Mouse (Mus musculus): ENCODE results near the gene Fyn.

Gene Fyn

DNA sequence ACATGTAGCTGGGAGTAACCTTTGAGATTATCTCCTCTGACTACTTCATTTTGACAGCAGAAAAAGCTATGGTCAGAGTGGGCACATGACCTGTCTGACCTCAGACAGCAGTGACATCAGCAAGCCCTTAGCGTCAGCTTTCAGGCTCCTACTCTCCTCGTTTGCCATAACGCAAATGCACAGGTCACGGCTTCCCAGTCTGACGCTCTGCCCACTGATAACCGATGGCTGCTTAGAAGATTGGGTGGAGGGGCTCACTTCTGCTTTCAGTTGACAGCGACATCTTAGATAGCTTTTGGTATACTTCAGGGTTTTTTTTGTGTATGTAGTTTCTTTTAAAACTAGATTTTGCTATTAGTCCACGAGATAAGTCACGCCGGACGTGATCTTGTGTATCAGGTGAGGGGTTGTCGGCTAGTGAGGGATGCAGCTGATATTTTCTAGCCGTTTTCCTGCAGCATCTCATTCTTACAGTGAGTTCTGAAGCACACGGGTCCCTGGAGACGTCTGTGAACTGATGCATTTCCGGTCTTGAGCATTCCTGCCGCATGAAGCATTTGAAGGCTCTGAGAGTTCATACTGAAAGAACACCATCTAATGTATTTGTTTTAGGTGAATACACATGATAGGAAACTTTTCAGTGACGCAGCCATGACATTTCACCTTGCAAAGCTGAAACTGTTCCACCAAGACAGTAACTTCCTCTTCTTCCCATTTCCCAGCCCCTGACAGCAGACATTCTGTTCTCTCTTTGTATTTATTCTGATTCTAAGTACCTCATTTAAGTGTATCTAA lies 44.4 kb downstream of the Fyn start:
- DNase-seq (ENCODE audit: low spot score): no peak

DNA sequence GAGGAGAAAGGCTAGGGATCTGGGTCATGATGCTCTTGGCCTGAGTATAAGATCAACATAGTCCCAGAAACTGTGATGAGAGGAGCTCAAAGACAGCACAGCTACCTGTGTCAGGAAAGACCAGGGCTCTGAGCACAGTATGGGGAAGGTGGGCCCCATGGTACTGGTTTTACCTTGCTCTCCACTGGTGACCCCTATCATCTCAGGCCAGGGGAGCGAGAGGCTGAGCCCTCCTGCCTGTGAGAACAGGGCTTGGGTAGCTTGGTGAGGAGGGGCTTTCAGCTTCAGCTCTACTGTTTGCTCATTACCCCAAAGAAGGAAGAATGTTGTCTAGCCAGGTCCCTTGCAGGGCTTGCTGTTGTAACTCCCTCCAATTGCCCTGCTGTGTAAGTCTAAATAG lies 45.4 kb downstream of the Fyn start:
- no peak for DNase-seq (ENCODE audit: low spot score)

DNA sequence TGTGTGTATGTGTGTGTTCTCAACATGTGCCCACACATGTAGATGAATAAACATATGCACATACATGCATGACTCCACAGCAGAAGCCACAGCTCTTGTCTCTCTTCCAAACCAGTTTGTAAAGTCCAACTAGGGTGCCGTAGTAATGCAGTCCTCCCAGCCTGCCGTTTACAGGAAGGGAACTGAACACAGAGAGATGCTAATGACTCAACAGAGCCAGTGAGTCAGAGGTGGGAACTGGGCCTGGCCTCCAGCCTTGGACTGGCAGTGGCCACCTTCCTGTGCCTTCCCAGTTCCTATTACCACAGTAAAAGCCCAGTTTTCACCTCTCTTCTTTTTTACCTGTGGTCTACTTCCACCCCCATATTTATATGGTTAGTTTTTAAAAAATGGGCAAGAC lies 46.9 kb downstream of the Fyn start:
- DNase-seq (ENCODE audit: low spot score): peak; percentile 50

DNA sequence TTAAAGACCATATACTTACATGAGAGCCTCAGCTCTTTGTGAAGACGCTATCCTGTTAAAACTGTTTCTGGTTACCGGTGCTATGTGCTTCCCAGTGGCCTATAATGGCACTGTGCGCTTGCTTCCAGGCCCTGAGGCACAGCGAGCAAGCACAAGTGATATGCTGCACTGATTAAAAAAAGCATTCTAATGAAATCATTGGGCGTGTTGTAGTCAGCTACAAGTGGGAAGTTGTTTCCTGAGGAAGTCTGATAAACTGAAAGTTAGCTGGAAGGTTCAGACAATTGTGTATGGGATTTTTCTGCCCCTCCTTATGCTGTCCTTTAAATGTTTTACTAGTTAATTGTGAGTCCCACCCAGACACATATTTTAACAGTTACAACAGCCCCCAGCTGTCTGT lies 49.0 kb downstream of the Fyn start:
- DNase-seq (ENCODE audit: low spot score): no peak

DNA sequence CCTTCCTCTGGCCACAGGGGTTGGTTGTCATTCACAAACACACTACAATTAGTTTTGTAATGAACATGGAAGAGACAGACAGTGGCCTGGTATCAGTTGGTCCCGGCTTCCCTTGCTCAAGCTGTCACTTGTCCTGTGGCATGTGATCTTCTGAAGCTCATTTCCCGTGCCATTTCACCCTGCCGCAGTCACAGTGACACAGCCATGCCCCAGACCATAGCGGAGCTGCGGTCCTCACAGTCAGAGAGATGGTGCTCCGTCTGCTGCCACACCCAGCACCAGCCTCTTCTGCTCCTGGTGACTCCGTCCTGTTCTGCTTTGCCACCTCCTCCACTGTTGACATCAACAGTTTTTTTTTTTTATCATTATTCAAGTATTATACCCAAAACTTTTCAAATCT lies 49.7 kb downstream of the Fyn start:
- DNase-seq (ENCODE audit: low spot score): no peak

DNA sequence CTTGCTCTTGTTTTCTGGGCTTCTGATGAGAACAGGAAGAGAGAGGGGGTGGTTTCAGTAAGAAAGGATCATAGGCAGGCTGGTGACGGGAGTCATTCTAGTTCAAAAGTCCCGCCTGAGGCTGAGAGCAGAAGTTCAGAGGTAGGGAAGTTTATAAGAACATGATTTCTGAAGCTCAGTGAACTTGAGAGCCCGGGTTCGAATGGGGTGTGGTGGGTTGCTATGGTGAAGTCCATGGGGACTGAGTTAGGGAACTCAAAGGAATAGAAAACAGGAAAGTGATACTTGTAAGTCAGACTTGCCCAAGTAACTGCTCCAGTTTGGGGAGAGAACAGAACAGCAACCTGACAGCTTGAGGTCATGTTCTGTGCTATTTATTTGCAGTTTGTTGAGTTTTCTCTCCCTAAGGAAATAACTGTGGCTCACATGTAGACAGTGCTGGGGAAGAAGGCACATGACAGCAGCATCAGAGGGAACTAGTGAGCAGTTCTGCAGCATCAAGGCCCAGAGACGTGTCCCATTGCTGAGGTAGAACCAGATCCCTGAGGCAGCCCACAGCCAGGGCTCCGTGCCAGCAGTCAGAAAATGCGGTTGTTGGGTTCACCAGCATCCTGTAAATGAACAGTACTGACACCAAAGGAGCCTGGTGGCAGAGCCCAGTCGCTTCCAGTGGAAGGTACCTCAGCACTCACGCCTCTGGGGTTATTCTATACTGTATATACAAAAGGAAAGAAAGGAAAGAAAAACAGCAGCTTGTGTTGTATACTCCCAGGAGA lies 52.4 kb downstream of the Fyn start:
- DNase-seq (ENCODE audit: low spot score): no peak

DNA sequence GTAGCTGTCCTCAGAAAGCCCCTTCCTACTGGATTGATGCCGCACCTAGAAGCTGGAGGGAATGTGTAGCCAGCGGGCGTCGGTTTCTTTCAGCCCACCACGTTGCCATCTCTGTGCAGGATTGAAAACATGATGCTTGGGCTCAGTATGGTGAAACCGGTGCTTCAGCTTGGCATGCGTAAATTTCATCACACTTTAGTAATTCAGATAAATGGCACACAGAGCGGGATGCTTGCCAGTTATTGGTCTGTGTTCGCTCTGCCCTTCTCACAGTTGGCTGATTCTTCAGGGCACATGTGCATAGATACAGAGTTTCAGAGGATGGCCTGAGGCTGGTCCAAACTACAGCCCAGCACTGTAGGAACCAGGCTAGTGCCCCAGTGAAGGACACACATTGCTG lies 53.1 kb downstream of the Fyn start:
- peak; percentile 64 for DNase-seq (ENCODE audit: low spot score)

DNA sequence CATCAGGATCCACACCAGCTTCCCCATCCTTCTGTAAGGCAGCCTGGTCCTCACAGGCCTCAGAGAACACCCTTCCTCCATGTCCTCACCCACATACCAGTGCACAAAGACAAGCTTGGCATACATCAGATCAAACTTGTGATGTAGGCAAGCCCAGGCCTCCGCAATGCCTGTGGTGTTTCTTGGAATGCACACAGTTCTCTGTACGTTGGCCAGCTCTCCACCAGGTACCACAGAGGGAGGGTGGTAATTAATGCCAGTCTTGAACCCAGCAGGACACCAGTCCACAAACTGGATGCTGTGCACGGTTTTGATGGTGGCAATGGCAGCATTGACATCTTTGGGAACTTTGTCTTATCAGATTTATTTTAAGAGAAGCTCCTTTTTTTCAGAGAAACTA lies 56.0 kb downstream of the Fyn start:
- no peak for DNase-seq (ENCODE audit: low spot score)

DNA sequence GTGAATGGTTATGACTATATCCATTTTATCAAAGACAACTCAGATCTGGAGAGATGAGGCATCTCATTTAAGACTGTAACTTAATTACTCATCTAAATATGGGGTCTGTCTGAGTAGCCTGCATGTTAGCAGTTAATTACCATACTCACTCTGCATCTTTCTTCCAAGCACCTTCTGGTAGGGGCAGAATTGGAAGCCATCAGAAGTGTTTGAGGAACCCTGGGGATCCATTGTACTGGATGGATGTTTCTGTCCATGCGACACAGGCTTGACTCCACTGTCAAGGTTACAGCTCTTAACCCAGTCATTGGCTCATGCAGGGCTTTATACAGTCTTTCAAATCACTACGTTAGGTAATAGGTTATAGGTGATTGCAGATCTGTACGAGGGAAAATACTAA lies 57.4 kb downstream of the Fyn start:
- DNase-seq (ENCODE audit: low spot score): no peak

DNA sequence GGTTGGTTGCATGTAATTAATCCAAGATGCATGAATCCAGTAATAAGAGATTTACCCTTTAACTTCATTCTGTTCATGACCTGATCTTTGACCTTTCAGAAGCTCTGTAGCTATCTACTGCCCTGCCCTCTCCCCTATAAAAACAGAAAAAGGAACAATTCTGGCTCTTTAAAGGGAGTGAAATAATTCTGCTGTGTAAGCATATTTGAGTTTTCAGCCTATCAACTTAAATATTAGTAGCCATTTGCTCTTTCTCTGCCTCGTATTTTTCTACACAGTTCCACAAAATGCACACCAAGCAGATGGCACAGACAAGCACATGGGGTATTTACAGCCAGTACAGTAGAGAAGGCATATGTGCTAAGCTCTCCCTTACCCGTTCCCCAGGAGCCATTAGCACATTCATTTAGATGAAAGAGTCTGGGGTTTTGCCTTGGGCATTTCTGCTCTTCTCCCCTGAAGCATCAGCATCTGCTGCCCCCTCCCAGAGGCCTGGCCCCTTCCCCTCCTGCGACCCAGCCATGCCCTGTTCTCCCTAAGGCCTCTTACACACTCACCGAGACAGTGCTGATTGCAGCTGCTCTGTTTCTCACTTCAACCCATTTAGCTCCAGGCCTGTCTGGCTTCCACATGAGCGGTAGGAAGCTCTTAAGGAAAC lies 58.3 kb downstream of the Fyn start:
- no peak for DNase-seq (ENCODE audit: low spot score)

DNA sequence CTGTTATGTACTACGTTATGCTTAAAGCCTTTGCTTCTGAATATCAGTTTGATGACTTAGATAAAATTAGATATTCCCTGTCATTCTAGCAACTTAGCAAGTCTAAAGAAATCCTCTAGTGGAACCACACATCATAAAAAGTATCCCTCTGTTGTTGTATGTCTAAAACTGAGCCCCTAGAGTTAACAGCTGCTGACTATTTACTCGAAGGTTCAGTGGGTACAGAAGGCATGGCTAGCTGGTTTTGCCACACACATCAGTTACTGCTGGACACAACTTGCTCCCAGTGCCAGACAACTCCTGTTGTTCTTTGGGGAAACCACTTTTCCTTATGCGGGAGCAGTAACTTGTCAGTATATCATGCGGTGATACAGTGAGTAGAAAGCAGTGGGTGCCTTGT lies 61.0 kb downstream of the Fyn start:
- no peak for DNase-seq (ENCODE audit: low spot score)

DNA sequence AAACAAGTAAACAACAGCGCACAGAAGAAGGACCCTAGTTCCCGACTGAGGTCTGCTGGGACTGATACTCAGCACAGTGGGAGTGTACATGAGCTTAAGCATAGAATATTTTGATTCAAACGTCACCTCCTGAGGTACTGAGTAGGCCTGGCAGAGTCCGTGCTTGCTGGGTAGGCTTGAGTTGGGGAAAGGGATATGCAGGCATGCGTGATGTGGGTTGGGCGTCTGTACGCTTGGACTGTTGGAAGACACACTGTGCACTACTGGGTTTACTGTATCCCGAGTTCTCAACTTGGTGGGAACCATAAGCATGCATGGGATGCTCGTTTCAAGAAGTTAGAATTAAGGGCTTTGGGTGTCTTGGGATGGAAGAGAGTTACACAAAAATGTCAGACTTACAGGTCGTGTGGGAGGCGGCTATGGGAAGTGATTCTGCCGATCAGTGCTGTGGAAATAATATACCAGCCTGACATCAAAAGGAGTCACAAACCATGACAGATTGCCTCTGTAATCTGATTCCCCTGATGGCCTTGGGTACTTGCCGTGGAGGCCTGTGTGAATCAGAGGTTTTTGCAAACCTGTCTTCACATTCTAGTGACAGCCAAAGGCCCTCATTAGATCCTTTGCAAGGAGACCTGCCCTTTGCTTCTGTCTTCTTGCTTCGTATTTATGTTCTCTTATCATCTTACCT lies 61.6 kb downstream of the Fyn start:
- DNase-seq (ENCODE audit: low spot score): no peak

DNA sequence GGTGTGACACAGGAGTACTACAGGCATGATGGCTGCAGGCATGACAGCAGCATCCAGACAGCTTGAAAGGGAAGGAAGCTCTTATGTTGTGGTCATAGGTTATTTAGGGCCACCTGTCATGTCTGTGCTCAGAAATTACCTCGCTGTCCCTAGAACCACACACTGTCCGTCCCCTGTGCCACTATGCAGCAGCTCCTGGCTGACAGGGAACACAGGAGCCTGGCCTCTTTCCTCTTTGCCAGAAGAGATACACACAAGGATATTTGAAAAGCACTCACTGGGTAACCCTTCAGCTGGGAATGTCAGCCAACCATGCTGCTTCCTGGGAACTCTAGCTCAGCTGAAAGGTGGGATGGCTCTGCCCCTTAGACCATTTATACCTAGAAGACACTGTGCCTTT lies 62.6 kb downstream of the Fyn start:
- DNase-seq (ENCODE audit: low spot score): no peak

DNA sequence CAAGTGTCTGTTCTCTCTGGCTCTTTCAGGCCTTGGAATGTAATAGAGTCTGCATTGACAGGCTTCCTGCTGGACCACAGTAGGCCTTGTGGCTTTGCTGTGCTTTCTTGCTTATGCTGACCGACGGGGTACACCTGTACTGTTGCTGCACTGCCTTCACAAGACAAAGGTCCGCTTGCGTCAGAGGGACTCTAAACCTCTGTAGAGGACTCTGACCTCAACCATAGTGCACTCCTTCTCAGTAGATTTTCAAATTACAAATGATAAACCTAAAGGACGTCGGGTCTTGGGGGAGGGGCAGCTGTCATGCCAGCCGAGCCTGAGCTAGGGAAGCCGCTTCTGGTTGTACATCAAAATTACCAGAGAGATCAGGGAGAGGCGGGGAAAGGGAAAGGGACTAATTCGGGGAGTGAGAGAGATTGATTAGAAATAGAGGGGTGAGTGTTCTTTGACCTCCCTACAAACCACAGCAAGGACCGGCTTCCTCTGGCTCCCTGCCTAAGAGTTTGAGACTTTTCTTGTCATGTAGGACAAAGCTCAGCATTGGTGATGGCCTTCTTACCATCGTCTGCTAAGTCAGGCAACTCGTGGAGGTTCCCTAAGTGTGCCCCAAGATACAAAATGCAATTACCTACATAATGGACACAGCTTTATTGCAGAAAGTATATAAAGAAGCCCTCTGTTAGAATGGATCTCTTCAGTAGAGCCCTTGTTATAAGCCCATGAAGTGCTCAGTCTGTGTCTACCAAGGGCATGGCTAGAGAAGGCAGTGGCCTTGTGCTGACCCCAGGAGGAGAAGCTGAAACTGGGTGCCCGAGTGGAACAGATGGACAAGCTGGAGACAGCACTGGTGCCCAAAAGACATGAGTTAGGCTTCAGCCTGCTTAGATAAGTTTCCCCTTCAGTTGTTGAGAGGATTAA lies 64.3 kb downstream of the Fyn start:
- no peak for DNase-seq (ENCODE audit: low spot score)

DNA sequence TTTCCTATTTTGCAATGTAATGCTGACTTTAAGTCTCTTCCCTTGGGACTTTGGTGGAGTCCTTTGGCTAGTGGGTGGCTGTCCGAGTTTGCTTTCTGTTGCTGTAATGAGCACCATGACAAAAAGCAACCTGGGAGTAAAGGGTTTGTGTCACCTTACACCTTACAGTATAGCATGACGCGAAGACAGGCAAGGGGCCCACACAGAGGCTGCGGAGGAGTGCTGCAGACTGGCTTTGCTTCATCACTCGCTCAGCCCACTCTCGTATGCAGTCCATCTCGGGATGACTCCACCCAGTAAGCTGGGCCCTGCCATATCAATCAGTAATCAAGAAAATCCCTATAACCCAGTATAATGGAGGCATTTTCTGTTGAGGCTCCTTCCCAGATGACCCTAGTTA lies 65.2 kb downstream of the Fyn start:
- DNase-seq (ENCODE audit: low spot score): no peak

DNA sequence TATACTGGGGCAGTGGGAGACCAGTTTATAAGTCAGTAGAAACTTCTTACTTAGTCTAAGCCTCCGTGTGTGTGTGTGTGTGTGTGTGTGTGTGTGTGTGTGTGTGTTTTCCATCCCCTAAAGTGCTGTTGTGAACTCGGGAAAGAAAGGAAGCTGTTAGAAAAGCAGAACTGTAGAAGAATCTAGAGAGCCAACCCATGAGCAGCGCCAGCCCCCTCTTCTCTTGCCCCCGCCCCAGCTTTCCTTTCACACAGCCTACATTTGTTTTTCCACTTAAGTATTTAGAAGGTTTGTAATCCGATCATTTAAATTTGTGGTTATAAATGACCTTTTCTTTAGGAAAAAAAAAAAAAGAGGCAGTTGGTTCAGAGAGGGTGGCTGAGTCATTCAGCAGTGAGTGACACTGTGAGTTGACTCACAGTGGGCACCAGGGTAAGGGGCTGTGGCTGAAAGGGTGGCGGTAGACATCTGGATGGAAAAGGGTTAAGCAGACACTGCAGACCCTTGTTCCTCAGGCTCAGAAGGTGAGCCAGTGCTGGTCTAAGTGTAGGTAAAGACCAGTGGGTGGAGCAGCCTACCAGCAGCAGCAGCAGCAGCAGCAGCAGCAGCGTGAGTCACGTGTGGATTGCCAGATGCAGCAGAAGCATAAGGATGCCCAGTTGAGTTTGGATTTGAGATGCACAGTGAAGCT lies 66.2 kb downstream of the Fyn start:
- DNase-seq (ENCODE audit: low spot score): no peak

DNA sequence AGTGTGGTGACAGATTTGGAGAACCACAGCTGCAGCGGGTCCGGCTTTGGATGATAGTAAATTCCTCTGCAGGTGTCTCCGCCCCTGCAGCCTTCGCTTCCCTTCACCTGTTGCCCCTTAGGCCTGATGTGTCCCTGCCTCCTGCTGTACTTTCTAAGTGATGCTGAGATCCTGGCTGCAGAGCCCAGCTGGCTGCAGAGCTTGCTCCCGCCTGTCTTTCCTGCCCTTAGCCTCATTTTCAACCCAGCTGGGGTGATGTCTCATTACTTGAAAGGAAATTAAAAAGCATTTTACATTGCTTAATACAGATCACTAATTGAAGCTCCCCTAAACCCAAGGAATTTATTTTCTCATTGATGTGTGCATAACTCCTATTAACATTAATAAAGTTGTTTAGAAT lies 70.2 kb downstream of the Fyn start:
- no peak for DNase-seq (ENCODE audit: low spot score)

DNA sequence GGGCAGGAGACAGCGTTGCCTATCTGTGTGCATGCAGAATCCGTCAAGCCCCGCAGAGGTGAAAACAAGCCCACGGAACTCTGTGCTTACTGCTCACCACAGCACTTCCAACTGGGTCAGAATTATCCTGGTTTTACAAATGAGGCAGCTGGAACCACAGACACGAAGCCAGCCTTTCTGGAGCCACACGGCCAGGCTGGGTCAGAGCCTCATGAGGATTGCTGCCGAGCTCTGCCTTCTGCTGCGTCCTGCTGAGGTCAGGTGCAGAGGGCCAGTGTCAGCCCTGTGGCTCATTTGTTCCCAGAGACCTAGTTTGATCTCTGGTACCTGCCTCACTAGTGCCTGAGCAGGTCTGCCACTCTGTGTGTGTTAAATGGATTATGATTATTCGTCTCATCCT lies 71.9 kb downstream of the Fyn start:
- DNase-seq (ENCODE audit: low spot score): no peak

DNA sequence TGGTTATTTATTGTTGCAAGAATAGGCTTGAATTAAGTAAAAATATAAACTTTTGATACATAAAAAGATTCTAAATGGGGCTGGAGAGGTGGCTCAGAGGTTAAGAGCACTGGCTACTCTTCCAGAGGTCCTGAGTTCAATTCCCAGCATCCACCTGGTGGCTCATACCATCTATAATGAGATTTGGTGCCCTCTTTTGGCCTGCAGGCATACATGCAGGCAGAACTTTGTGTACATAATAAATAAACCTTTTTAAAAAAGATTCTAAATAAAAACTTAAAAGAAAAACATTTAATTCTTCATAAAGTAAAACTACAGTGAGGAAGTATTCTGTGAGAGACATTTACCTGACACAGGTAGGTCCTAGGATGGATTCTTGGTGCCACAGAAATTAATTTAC lies 73.0 kb downstream of the Fyn start:
- DNase-seq (ENCODE audit: low spot score): no peak

DNA sequence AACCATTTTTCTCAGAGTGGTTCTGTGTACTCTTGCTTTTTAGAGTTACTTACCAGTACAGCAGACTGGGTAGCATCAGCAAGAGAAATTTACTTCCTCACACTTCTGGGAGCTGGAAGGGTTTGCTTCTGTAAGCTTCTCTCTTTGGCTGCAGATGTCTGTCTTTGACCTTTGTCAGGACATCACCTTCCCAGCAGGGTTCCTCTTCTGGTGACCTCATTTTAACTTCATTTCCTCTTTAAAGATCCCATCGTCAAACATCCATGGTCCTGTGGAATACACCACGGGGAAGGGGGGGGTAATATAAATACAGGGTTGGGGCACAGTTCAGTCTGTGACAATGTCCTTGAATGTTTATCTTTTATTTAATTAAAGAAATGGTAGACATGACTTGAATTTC lies 74.5 kb downstream of the Fyn start:
- DNase-seq (ENCODE audit: low spot score): no peak

DNA sequence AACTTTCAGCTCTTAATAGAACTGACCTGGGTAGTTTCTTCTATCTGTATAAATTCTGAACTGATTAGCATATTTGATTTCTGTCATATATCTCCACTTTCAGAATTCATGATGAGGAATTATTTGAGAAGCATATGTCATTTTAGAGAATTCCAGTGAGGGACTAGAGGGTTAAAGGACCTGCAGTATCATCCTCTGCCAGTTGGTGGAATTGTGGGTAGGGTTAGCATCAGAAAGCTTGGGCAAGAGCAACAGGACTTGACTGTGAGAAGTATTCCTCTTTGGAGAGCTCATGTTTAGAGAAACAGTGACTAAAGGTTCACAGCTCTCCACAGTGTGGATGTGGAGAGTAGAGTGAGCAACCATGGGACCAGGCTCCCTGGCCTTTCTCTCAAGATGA lies 75.3 kb downstream of the Fyn start:
- peak; percentile 31 for DNase-seq (ENCODE audit: low spot score)

Data from adipocyte (in vitro differentiated cells).